Mouse (Mus musculus): ENCODE measurements around the gene Mef2a. TPM values are rescaled to one million over a fixed set of nuclear protein-coding genes. Genes with fewer than 3 reads are reported as not detected.

Mef2a gene
- total RNA-seq, 2 experiments from 2014 or later = 130 to 147 TPM

DNA sequence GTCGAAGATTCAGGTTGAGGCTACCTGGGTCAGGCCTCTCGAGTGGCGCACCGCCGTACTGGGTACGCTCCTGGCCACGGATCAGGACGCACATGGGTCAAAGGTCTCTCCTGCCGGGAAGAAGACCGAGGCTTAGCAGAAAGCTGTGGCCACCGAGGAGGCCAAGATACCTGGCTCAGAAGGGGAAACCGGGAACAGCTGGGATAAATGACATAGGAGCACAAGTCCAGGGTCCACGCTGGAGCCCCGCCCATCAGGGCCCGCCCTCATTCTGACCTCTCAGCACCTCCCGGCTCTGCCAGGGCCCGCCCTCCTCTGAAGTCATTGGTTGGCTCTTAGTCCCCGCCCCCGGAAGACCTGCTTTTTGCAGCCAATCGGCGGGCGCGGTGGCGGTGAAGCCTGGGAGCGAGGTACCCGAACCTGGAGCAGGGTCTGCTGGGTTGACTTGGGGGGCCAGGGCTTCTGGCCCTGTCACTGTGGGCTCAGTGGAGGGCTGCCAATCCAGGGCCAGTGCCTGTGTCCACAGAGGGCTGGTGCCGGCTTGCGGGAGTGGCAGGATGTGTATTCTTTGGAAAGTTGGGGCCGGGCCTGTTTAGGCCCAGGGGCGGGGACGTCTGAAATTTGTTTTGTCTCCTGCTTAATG, 150.3 kb downstream of the Mef2a start, which contains the start of gene Lysmd4:
TSS of gene Lysmd4 (plus strand) at position 325 of the 643 bp plus-strand sequence.
- intact Hi-C loops (cut with DNase I) = loop anchor here (10.0 kb wide), 1 partner anchor 532 kb away; the partner anchor contains the start of gene Synm

DNA sequence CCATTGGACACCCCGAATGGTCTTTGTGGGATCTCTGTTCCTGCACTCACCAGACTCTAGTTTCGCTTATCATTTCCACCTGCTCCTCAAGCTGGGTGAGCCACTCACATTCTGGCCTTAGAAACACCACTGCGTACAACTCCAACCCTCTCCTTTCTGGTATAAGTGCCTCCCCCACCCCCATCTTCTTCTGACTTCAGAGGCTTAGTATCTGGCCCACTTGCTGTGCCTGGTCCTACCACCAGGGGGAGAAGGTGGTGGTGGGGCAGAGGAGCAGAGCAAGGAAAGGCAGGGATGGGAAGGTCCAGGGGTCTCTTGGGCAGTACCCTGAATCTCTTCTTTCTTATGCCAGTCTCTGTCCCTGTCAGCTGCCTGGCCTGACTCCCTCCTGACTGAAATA, 155.6 kb downstream of the Mef2a start:
- DNase-seq (ENCODE audit: low spot score) = no peak
- intact Hi-C loops (cut with DNase I) = loop anchor here (2.0 kb wide), 1 partner anchor 416 kb away; no protein-coding TSS in a partner anchor

More for the DNA sequence above, 150.3 kb downstream of the Mef2a start, which contains the start of gene Lysmd4:
- peak; percentile 96 for DNase-seq (ENCODE audit: low spot score)

DNA sequence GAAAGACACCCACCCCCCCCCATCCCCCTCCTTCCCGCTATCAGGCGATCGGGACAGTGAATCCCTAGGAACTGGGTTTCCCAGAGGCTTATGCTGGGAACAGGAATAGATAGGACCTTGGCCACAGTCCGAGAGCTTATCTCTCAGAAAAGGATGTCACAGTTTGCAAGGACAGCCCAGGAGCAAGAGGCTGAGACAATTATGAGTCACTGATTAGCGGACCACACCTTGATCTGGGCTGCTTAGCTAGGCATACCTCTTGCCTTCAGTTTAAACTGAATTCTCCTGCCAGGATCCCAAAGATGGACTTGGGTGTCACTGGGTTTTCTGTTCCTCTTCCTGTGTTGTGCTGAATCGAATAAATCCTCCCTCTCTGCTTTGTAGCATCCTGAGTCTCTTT, 156.3 kb downstream of the Mef2a start:
- DNase-seq (ENCODE audit: low spot score) = no peak
- intact Hi-C loops (cut with DNase I) = loop anchor here (2.0 kb wide), 1 partner anchor 416 kb away; no protein-coding TSS in a partner anchor

DNA sequence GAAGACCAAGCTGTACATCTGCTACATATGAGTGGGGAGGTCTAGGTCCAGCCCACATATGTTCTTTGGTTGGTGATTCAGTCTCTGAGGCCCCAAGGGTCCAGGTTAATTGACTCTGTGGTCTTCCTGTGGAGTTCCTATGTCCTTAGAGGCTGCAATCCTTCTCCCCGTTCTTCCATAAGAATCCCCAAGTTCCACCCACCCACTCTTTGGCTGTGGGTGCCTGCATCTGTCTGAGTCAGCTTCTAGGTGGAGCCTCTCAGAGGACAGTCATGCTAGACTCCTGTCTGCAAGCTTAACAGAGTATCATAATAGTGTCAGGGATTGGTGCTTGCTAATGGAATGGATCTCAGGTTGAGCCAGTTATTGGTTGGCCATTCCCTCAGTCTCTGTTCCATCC, 159.1 kb downstream of the Mef2a start:
- intact Hi-C loops (cut with DNase I) = no loop called here
- no peak for DNase-seq (ENCODE audit: low spot score)

DNA sequence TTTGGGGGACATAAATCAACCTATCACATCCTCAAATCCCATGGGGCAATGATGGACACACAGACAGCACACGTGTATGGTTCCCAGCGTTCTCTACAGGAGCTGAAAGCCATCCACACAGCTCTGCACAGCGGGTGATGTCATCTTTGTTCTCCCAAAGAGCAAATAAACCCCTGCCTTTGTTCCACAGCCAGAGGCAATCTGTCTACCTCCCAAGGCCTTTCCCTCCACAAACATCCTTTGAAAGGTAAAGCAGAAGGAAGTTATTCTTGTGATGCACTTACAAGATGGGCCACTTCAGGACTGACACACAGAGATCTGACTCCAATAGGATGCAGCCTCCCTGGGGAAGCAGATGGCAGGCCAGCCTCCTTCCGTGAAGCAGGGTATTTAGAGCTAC, 160.7 kb downstream of the Mef2a start:
- DNase-seq (ENCODE audit: low spot score) = no peak
- intact Hi-C loops (cut with DNase I) = no loop called here

DNA sequence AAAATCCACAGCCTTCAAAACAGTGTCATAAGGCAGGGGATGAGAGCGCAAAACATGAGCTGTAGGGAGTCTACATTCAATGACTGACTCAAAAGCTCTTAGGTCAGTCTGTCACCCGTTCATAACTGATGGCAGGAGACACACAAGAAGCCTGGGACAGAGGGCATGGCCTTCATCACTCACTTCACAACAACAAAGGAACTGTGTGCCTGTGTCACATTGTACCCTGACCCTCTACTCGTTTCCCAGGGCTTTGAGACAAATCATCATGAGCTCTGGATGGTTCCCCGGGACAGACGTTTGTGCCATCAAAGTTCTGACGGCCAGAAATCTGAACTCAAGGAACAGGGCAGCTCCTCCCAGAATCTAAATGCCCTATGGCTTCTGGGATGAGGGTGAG, 161.3 kb downstream of the Mef2a start:
- no peak for DNase-seq (ENCODE audit: low spot score)
- intact Hi-C loops (cut with DNase I) = no loop called here

DNA sequence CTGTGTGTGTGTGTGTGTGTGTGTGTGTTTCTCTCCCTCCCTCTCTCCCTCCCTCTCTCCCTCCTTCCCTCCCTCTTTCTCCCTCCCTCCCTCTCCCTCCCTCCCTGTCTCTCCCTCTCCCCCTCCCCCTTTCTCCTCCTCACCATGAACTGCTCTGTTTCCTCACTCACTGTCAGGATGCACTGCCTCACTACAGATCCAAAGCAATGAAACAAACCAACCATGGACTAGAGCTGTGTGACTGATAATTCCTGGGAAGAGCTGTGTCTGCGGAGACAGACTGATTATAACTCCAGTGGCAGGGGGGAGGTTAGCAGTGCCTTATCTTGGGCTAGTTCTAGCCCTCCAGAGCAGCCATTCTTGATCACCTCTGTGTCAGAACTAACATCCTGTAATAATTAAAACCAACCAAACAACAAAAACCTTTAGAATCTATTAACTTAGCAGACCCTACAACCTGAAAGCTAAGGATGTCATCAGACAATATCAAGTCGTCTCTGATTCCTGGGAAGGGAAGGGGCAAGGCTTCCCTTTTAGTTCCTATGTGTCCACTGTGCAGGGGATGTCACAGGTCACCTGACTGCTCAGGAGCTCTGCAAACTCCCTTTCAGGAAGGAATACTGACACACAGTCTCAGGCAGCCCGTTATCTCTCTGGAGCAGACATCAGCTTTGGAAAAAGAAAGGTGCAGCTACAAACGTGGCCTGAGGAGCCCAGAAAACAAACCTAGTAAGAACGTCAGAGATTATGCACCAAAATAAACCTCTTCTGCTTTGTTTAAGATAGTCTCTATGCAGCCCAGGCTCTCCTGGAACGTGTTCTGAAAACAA, 162.4 kb downstream of the Mef2a start:
- intact Hi-C loops (cut with DNase I) = no loop called here
- no peak for DNase-seq (ENCODE audit: low spot score)

DNA sequence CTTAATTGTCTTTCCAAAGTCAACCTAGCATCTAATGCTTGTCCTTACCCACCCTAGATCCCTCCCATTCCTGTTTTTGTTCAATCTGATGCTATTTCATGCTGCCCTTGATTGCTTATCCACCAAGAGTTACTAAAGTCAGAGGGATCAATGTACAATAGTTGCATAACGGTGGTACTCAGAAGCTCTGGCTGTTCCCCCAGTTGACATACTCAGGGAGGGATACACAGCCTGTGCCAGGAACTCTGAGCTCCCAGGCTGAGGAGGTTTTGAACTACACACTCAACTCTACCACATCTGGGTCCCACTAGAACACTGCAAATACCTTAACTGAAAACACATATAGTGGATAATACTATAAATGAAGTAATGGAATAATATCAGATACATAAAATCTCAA, 164.3 kb downstream of the Mef2a start:
- no peak for DNase-seq (ENCODE audit: low spot score)
- intact Hi-C loops (cut with DNase I) = no loop called here

DNA sequence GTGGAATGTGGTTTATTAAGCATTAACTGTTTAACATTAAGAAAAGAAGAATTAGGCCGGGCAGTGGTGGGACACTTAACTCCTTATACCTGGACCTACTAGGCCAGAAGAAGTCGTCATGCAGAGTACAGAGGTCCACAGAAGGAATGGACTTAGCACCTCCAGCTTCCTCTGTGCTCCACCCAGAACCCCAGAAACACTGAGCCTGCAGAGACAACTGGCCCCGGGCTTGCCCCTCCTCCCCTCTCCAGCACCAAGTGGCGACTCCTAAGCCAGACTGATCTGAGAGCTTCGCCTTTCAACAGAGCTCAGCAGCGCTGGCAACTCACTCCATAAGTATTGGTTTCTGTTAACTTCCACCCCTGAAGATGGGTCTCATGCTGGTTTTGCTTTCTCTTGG, 165.0 kb downstream of the Mef2a start:
- intact Hi-C loops (cut with DNase I) = no loop called here
- no peak for DNase-seq (ENCODE audit: low spot score)

DNA sequence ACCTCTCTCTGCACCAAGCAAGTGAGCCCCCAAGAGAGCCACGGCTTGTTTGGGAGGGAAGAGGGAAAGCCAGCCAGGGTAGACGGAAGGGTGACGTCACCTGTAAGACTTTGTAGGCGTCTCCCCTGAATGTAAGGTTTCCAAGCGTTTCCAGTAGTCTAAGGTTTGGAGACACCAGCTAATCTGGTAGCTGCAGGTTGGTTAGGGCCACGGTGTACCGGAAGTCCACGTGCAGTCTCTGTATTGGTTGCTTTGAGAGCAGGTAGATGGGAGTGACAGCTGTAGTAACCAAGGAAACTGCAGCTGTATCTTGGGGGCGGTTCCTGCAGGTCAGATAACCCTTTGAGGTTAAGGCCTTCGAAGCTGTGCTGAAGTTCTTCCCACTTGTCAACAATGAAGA, 166.2 kb downstream of the Mef2a start:
- intact Hi-C loops (cut with DNase I) = no loop called here

DNA sequence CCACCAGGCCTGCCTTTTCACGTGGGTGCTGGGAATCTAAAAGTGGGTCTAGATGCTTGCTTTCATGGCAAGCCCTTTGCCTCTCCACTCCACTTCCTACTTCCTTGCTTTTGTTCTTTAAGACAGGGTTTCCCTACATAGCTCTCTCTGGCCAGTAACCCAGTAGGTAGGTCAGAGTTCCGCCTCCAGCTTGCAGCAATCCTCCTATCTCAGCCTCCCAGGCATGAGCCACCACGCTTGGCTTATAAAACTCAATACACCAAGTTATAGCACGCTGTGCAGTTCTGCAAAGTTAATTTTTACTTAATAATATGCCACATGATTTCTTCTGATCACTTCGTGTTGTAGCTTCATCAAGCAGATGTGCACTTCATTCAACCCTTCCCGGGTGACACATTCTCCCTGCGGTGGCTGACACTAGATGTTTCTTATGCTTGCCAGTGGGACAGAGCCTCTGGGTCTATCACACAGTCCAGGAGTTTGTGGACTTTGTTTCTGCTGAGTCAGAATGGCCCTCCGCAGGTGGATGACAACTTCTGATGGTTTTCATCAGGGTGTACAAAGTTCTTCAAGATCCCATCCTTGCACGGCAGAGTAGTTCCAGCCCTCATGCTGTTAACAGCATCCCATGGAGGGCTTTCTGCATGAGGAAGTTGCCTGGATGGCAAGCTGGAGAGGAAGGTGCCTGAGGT, 166.8 kb downstream of the Mef2a start:
- intact Hi-C loops (cut with DNase I) = no loop called here
- DNase-seq (ENCODE audit: low spot score) = no peak

More for the DNA sequence above, 166.2 kb downstream of the Mef2a start:
- no peak for DNase-seq (ENCODE audit: low spot score)

DNA sequence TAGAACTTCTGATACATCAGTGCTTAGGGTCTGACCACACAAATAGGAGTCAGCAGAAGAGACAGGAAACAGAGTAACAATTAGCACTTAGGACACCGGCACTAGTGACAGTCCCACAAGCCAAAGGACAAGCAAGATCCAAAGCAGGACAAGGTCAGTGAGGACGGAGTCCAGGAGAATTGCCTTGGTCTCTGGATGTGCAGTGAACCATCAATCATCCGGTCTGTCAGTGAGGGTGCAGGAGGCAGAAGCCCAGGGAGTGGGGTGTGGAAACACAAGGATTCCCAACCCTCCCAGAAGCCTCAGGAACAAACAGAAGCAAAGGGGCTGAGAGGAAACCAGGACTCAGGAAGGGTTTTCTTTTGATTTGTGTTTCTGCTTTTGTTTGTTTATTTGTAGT, 169.0 kb downstream of the Mef2a start:
- intact Hi-C loops (cut with DNase I) = no loop called here
- DNase-seq (ENCODE audit: low spot score) = no peak

DNA sequence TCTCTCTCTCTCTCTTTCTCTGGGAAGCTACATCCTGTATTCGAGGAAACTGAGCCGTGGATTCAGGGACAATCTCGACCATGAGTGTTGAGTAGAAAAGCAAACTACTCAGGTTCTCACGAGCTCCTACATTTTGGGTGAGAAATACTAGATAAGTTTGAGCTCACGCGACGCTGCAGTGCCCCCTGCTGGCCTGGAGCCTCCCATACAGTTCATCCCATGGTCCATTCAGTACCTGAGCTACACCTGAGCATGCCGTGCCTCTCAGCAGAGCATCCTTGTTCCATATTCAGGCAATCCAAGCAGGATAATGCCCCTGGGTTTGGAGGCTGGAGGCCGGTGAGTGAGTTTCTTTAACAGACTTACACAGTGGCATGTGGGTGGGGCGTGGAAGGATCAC, 173.2 kb downstream of the Mef2a start:
- intact Hi-C loops (cut with DNase I) = loop anchor here (1.0 to 5.0 kb wide), 3 partner anchors 147 to 379 kb away; no protein-coding TSS in a partner anchor
- no peak for DNase-seq (ENCODE audit: low spot score)

DNA sequence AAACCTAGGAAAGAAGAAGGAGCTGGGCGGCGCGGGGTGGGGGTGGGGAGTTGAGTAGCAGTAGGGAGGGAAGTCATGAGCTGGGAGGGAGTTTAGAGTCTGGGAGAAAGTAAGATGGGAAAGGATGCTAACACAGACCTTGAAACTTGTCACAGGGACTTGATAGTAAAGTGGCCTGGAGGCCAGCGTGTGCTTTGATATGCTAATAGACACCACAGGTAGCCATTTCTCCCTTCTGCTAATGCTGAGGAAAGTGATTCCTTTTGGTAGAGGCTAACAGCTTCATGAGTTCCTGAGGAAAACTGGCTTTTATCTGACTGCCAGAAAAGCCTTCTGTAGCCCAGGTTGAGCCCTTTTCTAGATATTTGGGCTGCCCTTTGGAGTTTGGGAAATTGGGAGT, 188.9 kb downstream of the Mef2a start:
- intact Hi-C loops (cut with DNase I) = no loop called here
- no peak for DNase-seq (ENCODE audit: low spot score)

Other genes starting within 250 kb of the Mef2a start
- 10 to 100 TPM; 16.9 to 21.7 TPM for gene Lysmd4, start 150.3 kb downstream of the Mef2a start, total RNA-seq (2021)